Mouse (Mus musculus): ENCODE results near the gene Tvp23a.

The Tvp23a gene

GRCm38 (mm10) chr16:10394699-10395540 is 52.2 kb downstream of the Tvp23a start, which contains the start of gene Tekt5:
TSS of gene Tekt5 (minus strand) at chr16:10395490.
- peak; percentile 49 for DNase-seq (ENCODE audit: low spot score)

- no peak for DNase-seq (ENCODE audit: low spot score)
These were observed 54.6 kb downstream of the Tvp23a start for GRCm38 (mm10) chr16:10392587-10392986.

- no peak for DNase-seq (ENCODE audit: low spot score)
These were observed 58.4 kb downstream of the Tvp23a start for GRCm38 (mm10) chr16:10388634-10389365.

GRCm38 (mm10) chr16:10385261-10385660 is 61.9 kb downstream of the Tvp23a start:
- no peak for DNase-seq (ENCODE audit: low spot score)

GRCm38 (mm10) chr16:10384544-10384943 is 62.6 kb downstream of the Tvp23a start:
- DNase-seq (ENCODE audit: low spot score) = no peak

- DNase-seq (ENCODE audit: low spot score) = peak; percentile 63
These were observed 63.1 kb downstream of the Tvp23a start for GRCm38 (mm10) chr16:10384060-10384497.

GRCm38 (mm10) chr16:10379531-10379930 is 67.6 kb downstream of the Tvp23a start:
- no peak for DNase-seq (ENCODE audit: low spot score)

GRCm38 (mm10) chr16:10377286-10377685 is 69.9 kb downstream of the Tvp23a start:
- DNase-seq (ENCODE audit: low spot score) = no peak

- peak; percentile 52 for DNase-seq (ENCODE audit: low spot score)
These were observed 72.7 kb downstream of the Tvp23a start for GRCm38 (mm10) chr16:10374254-10375011.

GRCm38 (mm10) chr16:10372372-10372771 is 74.8 kb downstream of the Tvp23a start:
- no peak for DNase-seq (ENCODE audit: low spot score)
